Mouse (Mus musculus): ENCODE results near the gene Cluh. TPM values are rescaled to one million over a fixed set of nuclear protein-coding genes. Genes with fewer than 3 reads are reported as not detected.

The Cluh gene
- polyA plus RNA-seq, 1 experiment from 2014 or later = 31.2 TPM

DNA sequence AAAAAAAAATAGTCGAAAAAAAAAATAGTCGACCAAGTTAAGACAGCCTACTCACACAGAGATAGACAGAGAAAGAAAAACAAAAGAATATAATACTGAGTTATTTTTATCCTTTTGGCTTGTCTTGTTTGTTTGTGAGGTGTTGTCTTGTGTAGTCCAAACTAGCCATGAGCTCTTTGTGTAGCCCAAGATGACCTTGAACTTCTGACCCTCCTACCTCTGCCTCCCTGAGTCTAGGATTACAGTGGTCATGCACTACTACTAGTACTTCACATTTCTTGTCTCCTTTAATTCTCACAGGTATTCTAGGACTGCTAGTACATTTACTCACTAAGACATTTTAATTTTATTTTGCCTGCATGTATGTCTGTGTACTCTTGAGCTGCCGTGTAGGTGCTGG lies 21.8 kb upstream of the Cluh start:
- Histone ChIP-seq H3K4me3 (no peak overlapping the region), H3K4me1 (no peaks in the 10 kb centered on the region), H3K36me3 (replicated peaks) (no peaks in the 10 kb centered on the region), H3K27ac (no peak overlapping the region), H3K9me3 (no peaks in the 10 kb centered on the region), H3K27me3 (ENCODE audit: poor library complexity, severe bottlenecking) (no peaks in the 10 kb centered on the region)
- 87% methylated on average over 3 of the region's 3 CpGs for WGBS
- no peak for DNase-seq (ENCODE audit: extremely low spot score, low spot score)

DNA sequence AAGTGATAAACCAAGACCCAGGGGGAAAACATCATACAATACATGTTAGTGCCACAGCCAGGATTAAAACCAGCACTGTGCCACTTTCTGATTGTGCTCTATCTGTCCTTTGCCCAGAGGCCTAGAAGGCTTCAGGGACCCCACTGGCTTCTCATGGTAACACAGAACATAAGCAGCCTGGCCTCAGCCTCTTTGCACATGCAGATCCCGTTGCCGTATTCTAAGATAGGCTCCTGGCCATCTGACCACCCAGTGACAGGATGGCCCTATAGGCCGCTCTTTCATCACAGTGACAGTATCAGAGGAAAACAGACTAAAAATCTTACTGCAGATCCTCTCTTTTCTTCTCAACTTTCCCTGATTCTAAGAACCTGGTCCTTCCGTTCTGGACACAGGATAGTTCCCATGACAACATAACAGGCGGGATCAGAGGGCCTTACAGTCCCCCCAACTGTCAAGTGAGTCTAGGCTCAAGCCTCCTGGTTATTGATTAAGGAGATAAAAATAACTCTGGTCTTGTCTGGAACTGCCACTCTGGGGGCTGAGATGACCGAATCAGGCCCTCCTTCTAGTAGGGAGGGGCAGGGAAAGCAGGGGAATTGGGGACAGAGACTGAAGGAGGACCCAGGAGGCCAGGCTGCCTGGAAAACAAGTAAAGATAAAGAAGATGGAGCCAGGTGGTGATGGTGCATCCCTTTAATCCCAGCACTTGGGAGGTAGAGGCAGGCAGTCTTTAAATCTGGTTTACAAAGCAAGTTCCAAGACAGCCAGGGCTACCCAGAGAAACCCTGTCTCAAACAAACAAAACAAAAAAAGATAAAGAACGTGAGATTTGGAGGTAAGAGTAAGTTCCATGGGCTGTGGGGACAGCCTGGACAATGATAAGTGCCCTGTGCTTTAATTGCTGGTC lies 17.2 kb upstream of the Cluh start:
- 78% methylated on average over 7 of the region's 7 CpGs for WGBS
- no peak for DNase-seq (ENCODE audit: extremely low spot score, low spot score)

DNA sequence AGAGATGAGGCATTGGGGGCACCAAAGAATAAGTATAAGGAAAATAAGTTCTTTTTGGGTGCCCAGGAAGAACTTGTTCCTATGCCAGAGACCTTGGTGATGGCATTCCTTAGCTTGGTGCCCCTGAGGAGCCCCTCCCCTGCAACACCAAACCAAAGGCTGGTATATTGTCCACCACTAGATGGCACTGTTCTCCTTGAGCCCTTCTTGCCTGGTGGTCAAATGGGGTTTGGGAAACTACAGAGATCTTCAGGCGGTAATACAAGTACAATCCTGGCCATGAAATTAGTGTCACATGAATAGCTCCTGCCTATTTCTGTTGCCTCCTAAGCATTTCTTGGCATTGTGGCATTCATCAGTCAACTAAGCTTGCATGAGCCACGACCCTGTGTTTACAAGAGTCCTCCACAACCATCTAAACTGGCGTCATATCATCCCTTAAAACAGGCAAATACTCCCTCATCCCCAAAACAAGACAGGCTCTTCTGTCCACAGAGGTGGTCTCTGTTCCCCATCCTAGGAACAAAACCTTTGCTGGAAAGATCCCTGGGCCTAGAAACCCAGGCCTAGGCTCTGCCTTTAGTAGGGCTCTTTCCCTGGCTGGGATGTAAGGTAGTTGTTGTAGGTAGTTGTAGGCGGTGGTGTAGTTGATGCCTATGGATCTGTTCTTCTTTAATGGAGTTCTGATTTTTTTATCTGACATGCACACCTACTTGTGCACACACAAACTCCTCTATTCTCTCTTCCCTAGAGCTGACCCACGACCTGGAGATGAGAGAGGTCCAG lies 14.6 kb upstream of the Cluh start:
- DNase-seq (ENCODE audit: extremely low spot score, low spot score) = peak; percentile 71
- 68% methylated on average over 5 of the region's 5 CpGs for WGBS
- Histone ChIP-seq H3K27ac (no peak overlapping the region), H3K9me3 (no peaks in the 10 kb centered on the region), H3K4me3 (no peak overlapping the region), H3K36me3 (replicated peaks) (no peaks in the 10 kb centered on the region), H3K4me1 (peaks cover 23% of the 10 kb centered on the region), H3K27me3 (ENCODE audit: poor library complexity, severe bottlenecking) (peaks cover 33% of the 10 kb centered on the region)

More for the DNA sequence above, 17.2 kb upstream of the Cluh start:
- Histone ChIP-seq H3K27ac (no peak overlapping the region), H3K27me3 (ENCODE audit: poor library complexity, severe bottlenecking) (peaks cover 15% of the 10 kb centered on the region), H3K36me3 (replicated peaks) (no peaks in the 10 kb centered on the region), H3K4me1 (peaks cover under 1% of the 10 kb centered on the region; the same call in 1 of the 2 replicates), H3K9me3 (no peaks in the 10 kb centered on the region), H3K4me3 (no peak overlapping the region)

DNA sequence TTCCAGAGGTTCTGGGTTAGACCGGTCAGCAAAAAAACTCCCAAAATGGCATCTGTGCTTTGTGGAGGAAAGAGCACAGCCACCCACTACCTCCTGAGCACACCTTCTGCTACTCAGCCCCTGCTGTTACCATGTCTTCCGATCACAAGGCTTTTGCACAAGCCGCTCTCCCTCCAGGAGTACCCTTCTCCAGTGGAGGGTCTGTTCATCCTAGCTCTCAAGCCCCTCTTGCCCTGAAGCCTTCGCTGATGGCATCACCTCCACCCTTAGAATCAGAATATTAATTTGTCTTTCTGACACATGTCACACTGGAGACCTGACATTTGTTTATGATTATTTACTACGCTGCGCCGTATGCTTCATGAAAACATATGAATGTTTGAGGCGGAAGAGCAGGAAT lies 11.8 kb upstream of the Cluh start:
- Histone ChIP-seq H3K4me3 (peak overlapping the region; percentile 82), H3K4me1 (peaks cover 23% of the 10 kb centered on the region), H3K27ac (peak overlapping the region; percentile 90; the same call in 1 of the 2 replicates), H3K36me3 (replicated peaks) (no peaks in the 10 kb centered on the region), H3K27me3 (ENCODE audit: poor library complexity, severe bottlenecking) (peaks cover 50% of the 10 kb centered on the region), H3K9me3 (no peaks in the 10 kb centered on the region)
- WGBS = 22% methylated on average over 8 of the region's 8 CpGs
- DNase-seq (ENCODE audit: extremely low spot score, low spot score) = no peak

GRCm38 (mm10) chr11:74637971-74638790 lies 11.1 kb upstream of the Cluh start:
- under 1% methylated on average over 86 of the region's 86 CpGs for WGBS
- peak; percentile 76 for DNase-seq (ENCODE audit: extremely low spot score, low spot score)
- no peaks in the 10 kb centered on the region for H3K9me3 ChIP-seq
- H3K4me1 ChIP-seq = peaks cover 23% of the 10 kb centered on the region
- peaks cover 50% of the 10 kb centered on the region for H3K27me3 ChIP-seq (ENCODE audit: poor library complexity, severe bottlenecking)
- no peaks in the 10 kb centered on the region for H3K36me3 ChIP-seq (replicated peaks)
- peak overlapping the region; percentile 90 for H3K27ac ChIP-seq
- H3K4me3 ChIP-seq = peak overlapping the region; percentile 82

DNA sequence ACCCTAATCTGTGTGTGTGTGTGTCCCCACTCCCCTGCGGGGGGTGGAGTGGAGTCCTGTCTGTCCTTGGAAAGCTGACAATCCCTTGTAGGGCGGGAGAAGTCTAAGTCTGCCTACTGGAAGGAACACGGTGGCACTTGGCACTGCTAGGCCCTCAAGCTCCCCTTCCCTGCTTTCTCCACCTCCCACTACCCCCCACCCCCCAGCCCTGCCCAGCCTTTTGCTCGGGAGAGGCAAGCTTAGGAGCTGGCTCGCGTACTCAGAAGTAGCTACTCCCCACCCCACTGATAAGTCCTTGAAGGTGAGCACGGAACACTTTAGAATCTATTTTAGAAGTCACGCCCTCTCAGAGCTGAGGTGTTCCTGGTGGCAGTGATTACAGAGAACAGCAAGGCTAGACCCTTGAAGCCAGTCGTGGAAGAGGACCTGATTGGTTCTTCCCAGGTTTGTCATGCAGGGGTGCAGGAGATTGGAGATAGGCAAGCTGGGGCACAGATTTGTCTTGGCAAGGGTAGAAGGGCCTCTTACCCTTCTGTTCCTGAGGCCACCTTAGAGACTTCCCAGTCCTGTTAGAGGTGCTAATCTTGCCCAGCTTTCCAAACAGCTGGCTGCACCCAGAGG lies 10.4 kb upstream of the Cluh start:
- H3K4me3 ChIP-seq = peak overlapping the region; percentile 82
- peaks cover 23% of the 10 kb centered on the region for H3K4me1 ChIP-seq
- no peak for DNase-seq (ENCODE audit: extremely low spot score, low spot score)
- no peaks in the 10 kb centered on the region for H3K9me3 ChIP-seq
- no peaks in the 10 kb centered on the region for H3K36me3 ChIP-seq (replicated peaks)
- H3K27ac ChIP-seq = peak overlapping the region; percentile 90
- peaks cover 50% of the 10 kb centered on the region for H3K27me3 ChIP-seq (ENCODE audit: poor library complexity, severe bottlenecking)
- WGBS = 11% methylated on average over 9 of the region's 9 CpGs

DNA sequence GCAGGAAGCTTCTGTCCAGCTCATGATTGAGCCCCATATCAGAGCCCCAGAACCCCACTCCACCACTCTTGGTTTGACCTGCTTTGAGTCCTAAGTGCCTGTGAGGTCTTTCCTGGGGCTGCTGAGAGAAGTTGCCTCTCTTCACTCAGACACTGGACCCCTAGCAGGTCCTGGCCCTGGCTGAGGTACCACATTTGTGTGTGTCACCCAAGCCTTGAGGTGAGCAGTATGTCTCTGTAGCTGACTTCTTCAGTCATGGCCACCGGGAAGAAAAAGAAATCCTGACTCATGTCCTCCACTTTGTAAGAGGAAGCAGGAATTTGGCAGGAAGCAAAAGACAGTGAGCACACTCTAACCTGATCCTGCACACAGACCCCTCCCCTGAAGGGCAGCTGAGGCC lies 9.7 kb upstream of the Cluh start:
- H3K4me1 ChIP-seq = peaks cover 23% of the 10 kb centered on the region
- H3K36me3 ChIP-seq (replicated peaks) = no peaks in the 10 kb centered on the region
- DNase-seq (ENCODE audit: extremely low spot score, low spot score) = no peak
- peaks cover 50% of the 10 kb centered on the region for H3K27me3 ChIP-seq (ENCODE audit: poor library complexity, severe bottlenecking)
- no peaks in the 10 kb centered on the region for H3K9me3 ChIP-seq
- no peak overlapping the region for H3K4me3 ChIP-seq
- 89% methylated on average over 1 of the region's 1 CpGs for WGBS
- H3K27ac ChIP-seq = no peak overlapping the region

GRCm38 (mm10) chr11:74647966-74648365 lies 1.3 kb upstream of the Cluh start:
- H3K36me3 ChIP-seq (replicated peaks) = peaks cover 5% of the 10 kb centered on the region
- no peak for DNase-seq (ENCODE audit: extremely low spot score, low spot score)
- H3K27me3 ChIP-seq (ENCODE audit: poor library complexity, severe bottlenecking) = 0 out of 2 replicates have a peak, but pooled peaks cover 5% of the 10 kb centered on the region
- H3K9me3 ChIP-seq = no peaks in the 10 kb centered on the region
- H3K4me1 ChIP-seq = peaks cover 42% of the 10 kb centered on the region
- H3K4me3 ChIP-seq = no peak overlapping the region
- 0 out of 2 replicates have a peak overlapping the region, but pooled peaks have one; percentile 91 for H3K27ac ChIP-seq
- 87% methylated on average over 1 of the region's 1 CpGs for WGBS

- Histone ChIP-seq H3K27me3 (ENCODE audit: poor library complexity, severe bottlenecking) (0 out of 2 replicates have a peak, but pooled peaks cover 5% of the 10 kb centered on the region), H3K27ac (peak overlapping the region; percentile 91), H3K36me3 (replicated peaks) (peaks cover 12% of the 10 kb centered on the region), H3K4me3 (peak overlapping the region; percentile 73), H3K4me1 (peaks cover 48% of the 10 kb centered on the region), H3K9me3 (no peaks in the 10 kb centered on the region)
- WGBS = 17% methylated on average over 1 of the region's 1 CpGs
- DNase-seq (ENCODE audit: extremely low spot score, low spot score) = no peak
Measured at GRCm38 (mm10) chr11:74648676-74649075, 619 bp upstream of the Cluh start.

- H3K9me3 ChIP-seq = no peaks in the 10 kb centered on the region
- peak overlapping the region; percentile 91 for H3K27ac ChIP-seq
- H3K27me3 ChIP-seq (ENCODE audit: poor library complexity, severe bottlenecking) = 0 out of 2 replicates have a peak, but pooled peaks cover 5% of the 10 kb centered on the region
- WGBS = 3% methylated on average over 53 of the region's 53 CpGs
- DNase-seq (ENCODE audit: extremely low spot score, low spot score) = no peak
- peaks cover 16% of the 10 kb centered on the region for H3K36me3 ChIP-seq (replicated peaks)
- peak overlapping the region; percentile 73 for H3K4me3 ChIP-seq
- H3K4me1 ChIP-seq = peaks cover 48% of the 10 kb centered on the region
Measured at GRCm38 (mm10) chr11:74649647-74650551, 604 bp downstream of the Cluh start.

DNA sequence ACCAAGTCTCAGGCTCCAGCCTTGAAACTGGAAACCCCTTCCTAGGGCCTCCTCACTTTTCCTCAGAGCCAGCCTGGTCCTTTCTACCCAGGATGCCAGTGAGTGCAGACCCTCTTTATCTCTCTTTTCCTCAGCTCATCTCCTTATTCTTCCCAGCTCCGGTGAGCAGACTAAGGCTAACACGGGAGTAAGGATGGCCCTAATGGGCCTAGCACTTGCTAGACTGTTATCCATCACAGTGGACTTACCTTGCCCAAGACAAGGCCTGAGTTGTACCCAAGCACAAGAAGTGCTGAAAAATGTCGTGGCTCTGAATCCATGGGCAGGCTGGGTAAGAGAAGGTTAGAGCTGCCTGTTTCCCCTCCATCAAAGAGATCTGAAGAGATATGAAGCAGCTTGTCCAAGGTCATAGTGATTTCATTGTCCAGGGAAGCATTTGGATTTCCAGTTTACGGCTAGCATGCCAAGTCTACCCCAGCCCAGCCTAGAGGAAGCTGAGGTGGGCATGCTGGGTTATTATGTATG lies 1.3 kb downstream of the Cluh start:
- H3K9me3 ChIP-seq = no peaks in the 10 kb centered on the region
- 68% methylated on average over 4 of the region's 4 CpGs for WGBS
- H3K27ac ChIP-seq = peak overlapping the region; percentile 91
- H3K4me3 ChIP-seq = peak overlapping the region; percentile 73
- DNase-seq (ENCODE audit: extremely low spot score, low spot score) = no peak
- peaks cover 16% of the 10 kb centered on the region for H3K36me3 ChIP-seq (replicated peaks)
- peaks cover 48% of the 10 kb centered on the region for H3K4me1 ChIP-seq
- 0 out of 2 replicates have a peak, but pooled peaks cover 5% of the 10 kb centered on the region for H3K27me3 ChIP-seq (ENCODE audit: poor library complexity, severe bottlenecking)
